Mouse (Mus musculus): Measurements from ENCODE around the gene Ankrd13d. TPM values are rescaled to one million over a fixed set of nuclear protein-coding genes. Genes with fewer than 3 reads are reported as not detected.

Gene Ankrd13d
- total and polyA plus RNA-seq, 2 experiments from 2014 or later = 79.1 to 106 TPM

- Histone ChIP-seq H3K36me3 (ENCODE audit: insufficient read depth, low read length) (0 out of 2 replicates have a peak, but pooled peaks cover 7% of the 10 kb centered on the region), H3K4me2 (ENCODE audit: low read depth, low read length, poor library complexity, severe bottlenecking) (no peak overlapping the region), H3K27ac (ENCODE audit: low read depth, low read length) (no peak overlapping the region), H3K9ac (replicated peaks; ENCODE audit: low read length, poor library complexity, severe bottlenecking) (0 out of 2 replicates have a peak overlapping the region, but pooled peaks have one; percentile 19), H3K27me3 (ENCODE audit: insufficient read depth, low read length) (no peaks in the 10 kb centered on the region), H3K4me1 (ENCODE audit: insufficient read depth, low read length) (peaks cover 37% of the 10 kb centered on the region), H3K9me3 (ENCODE audit: low read length) (no peaks in the 10 kb centered on the region), H3K4me3 (ENCODE audit: low read depth, low read length) (no peak overlapping the region)
- TF ChIP-seq CTCF (IDR thresholded peaks at IDR 0.05) = no peak
- WGBS = 82% methylated on average over 6 of the region's 6 CpGs
- ATAC-seq (ENCODE audit: low FRiP score) (no peak), DNase-seq (ENCODE audit: low spot score) (no peak)
Observed at GRCm38 (mm10) chr19:4299574-4300270, 16.8 kb upstream of the Ankrd13d start.

- Histone ChIP-seq H3K9me3 (ENCODE audit: low read length) (no peaks in the 10 kb centered on the region), H3K27me3 (ENCODE audit: insufficient read depth, low read length) (no peaks in the 10 kb centered on the region), H3K36me3 (ENCODE audit: insufficient read depth, low read length) (0 out of 2 replicates have a peak, but pooled peaks cover 7% of the 10 kb centered on the region), H3K4me1 (ENCODE audit: insufficient read depth, low read length) (peaks cover 31% of the 10 kb centered on the region), H3K27ac (ENCODE audit: low read depth, low read length) (no peak overlapping the region), H3K4me3 (ENCODE audit: low read depth, low read length) (no peak overlapping the region), H3K9ac (replicated peaks; ENCODE audit: low read length, poor library complexity, severe bottlenecking) (no peak overlapping the region), H3K4me2 (ENCODE audit: low read depth, low read length, poor library complexity, severe bottlenecking) (no peak overlapping the region)
- WGBS = 92% methylated on average over 7 of the region's 7 CpGs
- ATAC-seq (ENCODE audit: low FRiP score) = no peak
- no peak for DNase-seq (ENCODE audit: low spot score)
- no peak for TF ChIP-seq CTCF (IDR thresholded peaks at IDR 0.05)
Observed at GRCm38 (mm10) chr19:4299126-4299525, 16.2 kb upstream of the Ankrd13d start.

GRCm38 (mm10) chr19:4298322-4299121, 15.6 kb upstream of the Ankrd13d start:
- no peak; the same call in 1 of the 2 replicates for TF ChIP-seq CTCF (IDR thresholded peaks at IDR 0.05)
- Histone ChIP-seq H3K4me3 (ENCODE audit: low read depth, low read length) (no peak overlapping the region), H3K4me1 (ENCODE audit: insufficient read depth, low read length) (peaks cover 28% of the 10 kb centered on the region), H3K9me3 (ENCODE audit: low read length) (no peaks in the 10 kb centered on the region), H3K27ac (ENCODE audit: low read depth, low read length) (no peak overlapping the region), H3K27me3 (ENCODE audit: insufficient read depth, low read length) (no peaks in the 10 kb centered on the region), H3K36me3 (ENCODE audit: insufficient read depth, low read length) (0 out of 2 replicates have a peak, but pooled peaks cover 7% of the 10 kb centered on the region), H3K4me2 (ENCODE audit: low read depth, low read length, poor library complexity, severe bottlenecking) (no peak overlapping the region), H3K9ac (replicated peaks; ENCODE audit: low read length, poor library complexity, severe bottlenecking) (0 out of 2 replicates have a peak overlapping the region, but pooled peaks have one; percentile 19)
- no peak for ATAC-seq (ENCODE audit: low FRiP score)
- DNase-seq (ENCODE audit: low spot score) = no peak
- 94% methylated on average over 17 of the region's 17 CpGs for WGBS

- no peak for ATAC-seq (ENCODE audit: low FRiP score)
- Histone ChIP-seq H3K36me3 (ENCODE audit: insufficient read depth, low read length) (peaks cover 8% of the 10 kb centered on the region), H3K9me3 (ENCODE audit: low read length) (no peaks in the 10 kb centered on the region), H3K4me1 (ENCODE audit: insufficient read depth, low read length) (peaks cover 21% of the 10 kb centered on the region), H3K9ac (replicated peaks; ENCODE audit: low read length, poor library complexity, severe bottlenecking) (no peak overlapping the region), H3K27ac (ENCODE audit: low read depth, low read length) (no peak overlapping the region), H3K4me2 (ENCODE audit: low read depth, low read length, poor library complexity, severe bottlenecking) (no peak overlapping the region), H3K4me3 (ENCODE audit: low read depth, low read length) (no peak overlapping the region), H3K27me3 (ENCODE audit: insufficient read depth, low read length) (no peaks in the 10 kb centered on the region)
- no peak for DNase-seq (ENCODE audit: low spot score)
- TF ChIP-seq CTCF (IDR thresholded peaks at IDR 0.05) = no peak
- 89% methylated on average over 5 of the region's 5 CpGs for WGBS
Observed at GRCm38 (mm10) chr19:4297851-4298250, 14.9 kb upstream of the Ankrd13d start.

DNA sequence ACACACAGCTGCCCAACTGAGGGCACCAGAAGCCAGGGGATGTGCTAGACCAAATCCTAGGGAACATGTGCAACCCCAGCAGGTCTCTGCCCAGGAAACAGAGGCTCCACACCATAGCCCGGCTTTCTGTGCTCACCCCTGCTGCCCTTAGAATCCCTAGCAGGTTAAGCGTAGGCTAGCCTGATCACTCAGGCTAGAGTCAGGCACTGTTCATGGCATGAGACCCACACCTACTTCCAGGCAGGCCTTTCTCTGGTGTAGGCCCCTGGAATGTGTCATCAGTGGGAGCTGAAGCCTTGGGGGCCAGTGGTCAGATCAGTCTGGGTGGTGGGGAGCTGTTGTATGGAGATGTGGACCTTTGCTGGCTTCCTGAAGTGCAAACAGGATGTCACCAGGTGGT, 13.7 kb upstream of the Ankrd13d start:
- peaks cover 21% of the 10 kb centered on the region for H3K36me3 ChIP-seq (ENCODE audit: insufficient read depth, low read length)
- no peak overlapping the region for H3K4me3 ChIP-seq (ENCODE audit: low read depth, low read length)
- no peaks in the 10 kb centered on the region for H3K27me3 ChIP-seq (ENCODE audit: insufficient read depth, low read length)
- no peak overlapping the region for H3K27ac ChIP-seq (ENCODE audit: low read depth, low read length)
- H3K4me2 ChIP-seq (ENCODE audit: low read depth, low read length, poor library complexity, severe bottlenecking) = no peak overlapping the region
- H3K9ac ChIP-seq (replicated peaks; ENCODE audit: low read length, poor library complexity, severe bottlenecking) = no peak overlapping the region
- ATAC-seq (ENCODE audit: low FRiP score) (no peak), DNase-seq (ENCODE audit: low spot score) (no peak)
- H3K9me3 ChIP-seq (ENCODE audit: low read length) = no peaks in the 10 kb centered on the region
- WGBS = 91% methylated on average over 2 of the region's 2 CpGs
- H3K4me1 ChIP-seq (ENCODE audit: insufficient read depth, low read length) = peaks cover 8% of the 10 kb centered on the region
- no peak for TF ChIP-seq CTCF (IDR thresholded peaks at IDR 0.05)

DNA sequence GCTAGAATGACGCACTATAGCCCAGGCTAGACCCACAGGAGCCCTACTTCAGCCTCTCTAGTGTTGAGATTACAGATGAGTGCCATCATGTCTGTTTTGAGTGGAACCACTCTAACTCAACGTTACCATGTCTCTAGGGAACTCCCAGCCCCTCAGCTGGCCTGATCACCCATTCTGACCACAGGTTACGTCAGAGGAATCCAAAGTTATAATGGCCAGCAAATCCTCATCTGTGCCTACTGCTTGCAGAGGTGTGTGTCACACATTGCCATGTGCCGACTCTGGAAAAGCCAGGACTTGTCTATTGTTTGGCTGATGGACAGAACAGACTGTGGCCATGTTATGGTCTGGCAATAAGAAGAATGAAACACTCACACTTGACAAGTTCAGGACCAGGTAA, 12.5 kb upstream of the Ankrd13d start:
- 89% methylated on average over 4 of the region's 4 CpGs for WGBS
- Histone ChIP-seq H3K4me3 (ENCODE audit: low read depth, low read length) (no peak overlapping the region), H3K4me2 (ENCODE audit: low read depth, low read length, poor library complexity, severe bottlenecking) (no peak overlapping the region), H3K9ac (replicated peaks; ENCODE audit: low read length, poor library complexity, severe bottlenecking) (no peak overlapping the region), H3K9me3 (ENCODE audit: low read length) (no peaks in the 10 kb centered on the region), H3K27me3 (ENCODE audit: insufficient read depth, low read length) (no peaks in the 10 kb centered on the region), H3K27ac (ENCODE audit: low read depth, low read length) (no peak overlapping the region), H3K36me3 (ENCODE audit: insufficient read depth, low read length) (peaks cover 33% of the 10 kb centered on the region), H3K4me1 (ENCODE audit: insufficient read depth, low read length) (0 out of 2 replicates have a peak, but pooled peaks cover 2% of the 10 kb centered on the region)
- TF ChIP-seq CTCF (IDR thresholded peaks at IDR 0.05) = no peak
- no peak for DNase-seq (ENCODE audit: low spot score)
- ATAC-seq (ENCODE audit: low FRiP score) = no peak

Data from midbrain, postnatal 0 days (tissue).